Mouse (Mus musculus): ENCODE results near the gene Erich6b.

DNA sequence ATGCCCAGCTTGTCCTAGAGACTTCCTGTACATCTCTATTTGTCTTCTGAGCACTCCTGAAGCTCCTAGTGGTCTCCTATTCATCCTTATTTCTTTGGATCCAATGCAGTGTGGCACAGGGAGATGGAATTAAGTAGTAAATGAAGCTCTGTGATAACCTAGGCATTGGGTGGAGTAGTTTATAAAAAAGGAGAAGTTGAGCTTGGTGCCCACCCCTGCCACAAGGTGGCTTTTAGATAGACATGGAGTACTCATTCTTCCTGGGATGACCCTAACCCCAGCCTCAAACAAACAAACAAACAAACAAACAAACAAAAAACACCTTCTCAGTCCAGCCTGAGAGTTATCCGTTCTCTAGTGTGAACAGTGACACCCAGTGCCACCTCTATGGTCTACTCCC, 55.9 kb downstream of the Erich6b start:
- TF ChIP-seq CTCF (IDR thresholded peaks at IDR 0.05; ENCODE audit: extremely low read depth, insufficient read length, insufficient replicate concordance, low read depth, low read length) (no peak), POLR2A (IDR thresholded peaks at IDR 0.05; ENCODE audit: low read depth, low read length) (no peak)
